Mouse (Mus musculus) myocyte (in vitro differentiated cells): ENCODE data around the gene Aplp2.

ENCODE experiments used
- MAX ChIP-seq: IDR thresholded peaks from one replicate; pipeline ENCODE4 v1.6.1; 2011; ENCODE audit warnings: low read depth, mild to moderate bottlenecking, control low read depth
- POLR2A ChIP-seq: IDR thresholded peaks from one replicate; pipeline ENCODE4 v1.6.1; 2011; ENCODE audit warnings: low read depth, mild to moderate bottlenecking, control low read depth, moderate library complexity; ENCODE audit not compliant: insufficient read length
- POLR2AphosphoS2 ChIP-seq: IDR thresholded peaks from one replicate; pipeline ENCODE4 v1.6.1; 2011; ENCODE audit warnings: low read depth, control low read depth; ENCODE audit not compliant: insufficient read length
- REST ChIP-seq: IDR thresholded peaks from one replicate; pipeline ENCODE4 v1.6.1; 2011; ENCODE audit warnings: mild to moderate bottlenecking, control low read depth, moderate library complexity; ENCODE audit not compliant: insufficient read depth, insufficient read length
- TCF12 ChIP-seq: IDR thresholded peaks from one replicate; pipeline ENCODE4 v1.6.1; 2011; ENCODE audit warnings: mild to moderate bottlenecking, control low read depth; ENCODE audit not compliant: poor library complexity, insufficient read depth, severe bottlenecking
- TCF3 ChIP-seq: IDR thresholded peaks from one replicate; pipeline ENCODE4 v1.6.1; 2011; ENCODE audit warnings: low read depth, control low read depth; ENCODE audit not compliant: insufficient read length
- USF1 ChIP-seq: IDR thresholded peaks from one replicate; pipeline ENCODE4 v1.6.1; 2011; ENCODE audit warnings: low read depth, mild to moderate bottlenecking, control low read depth, moderate library complexity

DNA sequence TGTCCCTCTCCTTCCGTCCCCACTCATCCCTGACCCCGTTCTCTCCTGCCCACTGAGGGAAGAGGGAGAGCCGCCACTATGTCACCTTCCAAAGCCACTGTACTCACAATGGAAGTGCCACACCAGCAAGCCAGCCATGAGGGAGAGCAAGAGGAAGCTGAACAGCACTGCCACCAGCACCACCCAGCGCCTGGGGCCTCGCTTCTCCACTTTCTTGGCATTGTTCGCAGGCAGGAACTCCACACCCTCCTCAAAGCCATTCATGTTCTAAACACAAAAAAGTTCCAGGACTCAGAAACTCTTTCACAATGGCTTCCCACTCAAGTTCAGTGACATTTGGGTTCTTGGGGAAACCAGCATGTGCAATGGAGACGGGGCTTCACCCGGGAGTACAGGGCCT is 103.2 kb downstream of the Aplp2 start:
- TF ChIP-seq USF1 (no peak), POLR2A (no peak), REST (no peak), TCF3 (no peak), TCF12 (no peak), MAX (no peak), POLR2AphosphoS2 (no peak)
